Mouse (Mus musculus): ENCODE data around the gene Zfp114. TPM values are rescaled to one million over a fixed set of nuclear protein-coding genes. Genes with fewer than 3 reads are reported as not detected.

Gene Zfp114
- 3.9 and 5.1 TPM in 2 replicates for polyA plus RNA-seq (2016; fragmentation: Nextera tagmentation; extraction: Ambion mirVana)

DNA sequence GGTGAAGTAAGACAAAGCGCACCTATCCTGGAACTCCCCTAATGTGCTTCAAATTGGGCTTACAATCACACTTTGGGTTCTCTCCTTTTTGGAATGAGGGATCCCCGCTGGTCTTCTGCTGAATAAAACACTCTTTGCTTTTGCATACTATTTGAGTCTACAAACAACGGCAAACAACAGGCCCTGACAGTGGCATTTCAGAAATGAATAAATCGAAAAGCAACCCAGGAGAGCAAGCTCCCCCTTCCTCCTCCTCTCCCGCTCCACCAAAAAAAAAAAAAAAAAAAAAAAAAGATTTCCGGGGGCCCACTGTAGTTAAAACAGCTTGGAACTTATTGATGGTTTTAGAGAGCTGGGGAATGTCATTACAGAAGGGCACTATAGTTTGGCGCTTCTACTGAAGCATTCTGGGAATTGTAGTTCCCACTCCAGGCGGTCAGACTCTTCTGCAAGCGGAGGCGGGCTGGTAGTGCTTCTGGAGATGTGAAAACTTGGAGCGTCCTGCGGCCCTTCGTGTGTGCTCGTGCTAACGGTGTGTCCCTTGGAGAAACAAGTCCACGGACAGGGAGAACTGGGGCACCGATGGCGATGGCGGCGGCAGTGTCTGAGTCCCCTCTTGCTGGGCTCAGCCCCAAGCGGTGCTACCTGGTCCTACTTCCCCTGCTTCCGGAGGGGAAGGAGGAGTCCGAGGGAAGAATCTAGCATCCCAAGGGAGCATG, at the start of gene Zfp114:
TSS of gene Zfp114 (plus strand) at position 443 of the 719 bp plus-strand sequence.
- Histone ChIP-seq H3K4me1 (replicated peaks) (peaks cover 6% of the 10 kb centered on the region; the same call in 1 of the 2 replicates), H3K27me3 (ENCODE audit: insufficient read depth, poor library complexity, severe bottlenecking) (no peaks in the 10 kb centered on the region), H3K9me3 (0 out of 2 replicates have a peak, but pooled peaks cover 6% of the 10 kb centered on the region), H3K4me3 (peak within 1 kb of the TSS; percentile 62), H3K27ac (peak within 1 kb of the TSS; percentile 87), H3K36me3 (no peaks in the 10 kb centered on the region)
- 14% methylated on average over 23 of the region's 23 CpGs for WGBS
- peak; percentile 84 for DNase-seq (ENCODE audit: low spot score)

DNA sequence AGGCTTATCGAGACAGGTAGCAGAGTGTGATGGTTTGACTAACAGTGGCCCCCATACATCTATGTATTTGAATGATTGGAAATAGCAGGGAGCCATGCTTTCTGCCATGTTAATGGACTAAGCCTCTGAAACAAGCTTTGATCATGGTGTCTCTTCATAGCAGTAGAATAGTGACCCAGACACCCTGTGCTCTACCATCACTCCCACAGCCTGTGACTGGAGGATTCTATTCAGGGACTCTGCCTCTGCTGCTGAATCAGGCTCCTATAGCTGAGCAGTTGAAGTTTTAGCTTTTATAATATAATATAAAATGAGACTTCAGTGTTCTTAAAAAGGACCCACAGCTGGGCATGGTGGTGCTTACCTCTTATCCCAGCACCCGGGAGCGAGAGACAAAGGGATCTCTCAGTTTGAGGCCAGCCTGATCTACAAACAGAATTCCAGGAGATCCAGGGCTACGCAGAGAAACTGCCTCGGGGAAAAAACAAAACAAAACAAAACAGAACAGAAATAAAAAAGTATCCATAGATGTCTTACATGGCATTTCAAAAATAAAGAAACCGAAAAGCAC, 41.4 kb upstream of the Zfp114 start:
- 18% methylated on average over 6 of the region's 6 CpGs for WGBS
- peak overlapping the region; percentile 87 for H3K27ac ChIP-seq
- no peak for DNase-seq (ENCODE audit: low spot score)
- H3K27me3 ChIP-seq (ENCODE audit: insufficient read depth, poor library complexity, severe bottlenecking), result no peaks in the 10 kb centered on the region
- H3K9me3 ChIP-seq, result 0 out of 2 replicates have a peak, but pooled peaks cover 4% of the 10 kb centered on the region
- H3K4me1 ChIP-seq (replicated peaks), result peaks cover 13% of the 10 kb centered on the region
- peak overlapping the region; percentile 86 for H3K4me3 ChIP-seq
- H3K36me3 ChIP-seq, result peaks cover 28% of the 10 kb centered on the region

DNA sequence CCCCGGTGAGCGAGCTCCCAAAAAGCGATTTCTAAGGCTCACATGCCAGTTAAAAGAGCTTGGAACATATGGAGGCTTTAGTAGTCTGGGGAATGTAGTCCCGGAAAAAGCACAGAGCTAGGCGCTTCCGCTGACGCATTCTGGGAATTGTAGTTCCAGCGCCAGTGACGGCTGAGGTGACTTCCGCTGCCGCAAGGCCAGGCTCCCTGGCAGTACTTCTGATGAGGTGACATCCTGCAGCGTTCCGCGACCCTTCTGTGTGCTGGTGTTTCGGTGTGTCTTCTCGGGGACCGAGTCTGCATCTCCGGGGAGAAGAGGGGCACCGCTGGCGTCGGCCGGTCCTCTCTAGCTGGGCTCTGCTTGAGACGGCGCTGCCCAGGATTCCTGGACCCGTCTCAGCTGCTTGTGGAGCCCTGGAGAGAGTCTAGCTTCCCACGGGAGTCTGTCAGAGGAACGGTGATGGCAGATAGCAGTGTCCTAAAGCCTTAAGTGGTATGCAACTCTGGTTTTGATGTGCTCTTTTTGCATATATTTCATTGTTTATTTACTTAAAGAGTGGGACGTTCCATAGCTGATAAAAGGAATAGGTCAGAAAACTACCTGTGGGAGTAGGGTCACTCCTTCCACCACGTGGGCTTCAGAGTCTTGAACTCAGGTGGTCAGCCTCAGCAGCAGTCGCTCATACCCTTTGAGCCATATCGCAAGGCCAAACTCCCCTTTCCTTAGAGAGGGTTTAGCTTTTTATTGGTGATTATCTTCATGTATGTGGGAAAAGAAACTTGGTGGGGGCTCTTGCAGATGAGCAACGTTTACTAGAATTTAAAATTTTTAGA, 40.6 kb upstream of the Zfp114 start, which contains the start of gene Zfp235:
TSS of gene Zfp235 (plus strand) at position 174 of the 833 bp plus-strand sequence.
- DNase-seq (ENCODE audit: low spot score), result peak; percentile 87
- Histone ChIP-seq H3K27me3 (ENCODE audit: insufficient read depth, poor library complexity, severe bottlenecking) (no peaks in the 10 kb centered on the region), H3K4me1 (replicated peaks) (peaks cover 13% of the 10 kb centered on the region), H3K9me3 (0 out of 2 replicates have a peak, but pooled peaks cover 6% of the 10 kb centered on the region), H3K4me3 (peak within 1 kb of the TSS; percentile 86), H3K27ac (peak within 1 kb of the TSS; percentile 87), H3K36me3 (peaks cover 35% of the 10 kb centered on the region)
- 4% methylated on average over 32 of the region's 32 CpGs for WGBS

DNA sequence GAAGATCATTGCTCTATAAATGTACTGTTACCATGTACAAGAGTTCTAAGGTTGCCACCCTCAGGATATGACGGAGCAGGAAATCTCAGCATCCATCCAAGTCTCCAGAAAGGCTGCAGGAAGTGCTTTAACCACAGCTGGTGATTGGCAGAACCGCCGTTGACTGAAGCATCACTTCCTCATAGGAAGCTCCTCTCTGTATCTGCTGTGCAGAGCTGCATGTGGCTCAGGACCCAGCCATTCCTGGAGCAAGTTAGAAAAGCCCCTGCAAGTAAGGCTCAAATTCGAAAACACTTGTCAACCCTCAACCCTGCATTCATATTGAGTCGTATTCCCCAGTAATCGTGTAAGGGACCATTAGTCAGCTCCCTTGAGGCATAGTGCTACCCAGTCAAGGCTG, 32.3 kb upstream of the Zfp114 start:
- Histone ChIP-seq H3K9me3 (peaks cover 28% of the 10 kb centered on the region), H3K27ac (no peak overlapping the region), H3K4me3 (no peak overlapping the region), H3K4me1 (replicated peaks) (no peaks in the 10 kb centered on the region), H3K27me3 (ENCODE audit: insufficient read depth, poor library complexity, severe bottlenecking) (no peaks in the 10 kb centered on the region), H3K36me3 (peaks cover 51% of the 10 kb centered on the region)
- no peak for DNase-seq (ENCODE audit: low spot score)
- 91% methylated on average over 6 of the region's 6 CpGs for WGBS

DNA sequence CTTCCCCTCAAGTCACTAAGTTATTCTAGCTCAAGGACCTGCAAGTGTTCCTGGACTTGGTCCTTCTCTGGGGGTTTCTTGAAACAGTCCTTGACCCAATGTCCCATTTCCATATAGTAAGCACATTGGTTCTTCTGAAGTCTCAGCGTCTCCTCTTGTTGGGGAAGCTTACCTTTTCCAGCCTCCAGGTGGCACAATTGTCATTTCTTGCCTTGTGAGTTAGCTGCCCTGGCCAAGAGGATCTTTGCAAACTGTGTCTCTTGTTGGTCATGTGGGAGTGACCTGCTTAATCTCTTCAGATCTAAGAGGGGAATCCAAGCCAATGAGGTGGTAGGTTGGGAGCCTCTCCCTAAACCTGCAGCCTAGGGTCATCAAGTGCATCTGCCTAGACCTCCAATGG, 21.6 kb upstream of the Zfp114 start:
- H3K27ac ChIP-seq, result no peak overlapping the region
- 4% methylated on average over 1 of the region's 1 CpGs for WGBS
- H3K27me3 ChIP-seq (ENCODE audit: insufficient read depth, poor library complexity, severe bottlenecking), result no peaks in the 10 kb centered on the region
- peaks cover 12% of the 10 kb centered on the region for H3K9me3 ChIP-seq
- no peak overlapping the region for H3K4me3 ChIP-seq
- no peaks in the 10 kb centered on the region for H3K36me3 ChIP-seq
- H3K4me1 ChIP-seq (replicated peaks), result no peaks in the 10 kb centered on the region
- DNase-seq (ENCODE audit: low spot score), result no peak

DNA sequence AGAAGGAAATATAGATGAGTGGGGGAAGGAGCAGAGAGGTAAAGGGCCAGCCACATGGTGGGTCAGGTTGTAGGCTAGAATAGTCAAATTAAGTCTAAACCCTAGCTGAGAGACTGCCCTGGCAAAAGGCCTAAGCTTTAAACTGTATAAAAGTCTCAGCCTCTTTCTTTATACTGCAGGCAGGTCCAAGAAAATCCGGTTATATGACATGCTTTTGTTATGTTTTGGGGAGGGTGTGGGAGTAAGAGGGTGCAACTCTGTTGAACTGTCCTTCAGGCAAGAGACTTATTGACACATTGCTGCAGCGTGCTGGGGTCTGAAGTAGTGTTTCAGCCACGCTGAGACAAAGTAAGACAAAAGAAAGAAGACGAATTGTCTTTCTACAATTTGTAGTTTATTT, 2.7 kb upstream of the Zfp114 start:
- no peak overlapping the region for H3K27ac ChIP-seq
- 71% methylated on average over 4 of the region's 4 CpGs for WGBS
- no peak overlapping the region for H3K4me3 ChIP-seq
- no peaks in the 10 kb centered on the region for H3K27me3 ChIP-seq (ENCODE audit: insufficient read depth, poor library complexity, severe bottlenecking)
- no peaks in the 10 kb centered on the region for H3K36me3 ChIP-seq
- no peak for DNase-seq (ENCODE audit: low spot score)
- H3K9me3 ChIP-seq, result 0 out of 2 replicates have a peak, but pooled peaks cover 6% of the 10 kb centered on the region
- H3K4me1 ChIP-seq (replicated peaks), result peaks cover 6% of the 10 kb centered on the region; the same call in 1 of the 2 replicates

DNA sequence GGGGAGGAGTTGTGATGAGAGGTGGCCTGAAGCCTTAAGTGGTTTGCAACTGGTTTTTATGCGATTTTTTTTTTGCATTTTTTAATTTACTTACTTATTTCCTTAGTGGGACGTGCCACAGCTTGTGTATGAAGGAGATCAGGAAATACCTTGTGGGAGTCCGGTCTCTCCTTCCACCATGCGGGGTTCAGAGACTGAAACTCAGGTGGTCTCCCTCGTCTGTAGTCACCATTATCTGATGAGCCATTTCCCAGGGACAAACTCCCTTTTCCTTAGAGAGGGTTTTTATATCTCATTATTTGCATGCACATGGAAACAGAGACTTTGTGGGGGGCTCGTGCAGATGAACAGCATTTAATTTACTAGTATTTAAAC, 464 bp downstream of the Zfp114 start:
- H3K36me3 ChIP-seq, result no peaks in the 10 kb centered on the region
- H3K4me3 ChIP-seq, result peak overlapping the region; percentile 62
- WGBS, result 64% methylated on average over 6 of the region's 6 CpGs
- H3K4me1 ChIP-seq (replicated peaks), result peaks cover 6% of the 10 kb centered on the region; the same call in 1 of the 2 replicates
- H3K27me3 ChIP-seq (ENCODE audit: insufficient read depth, poor library complexity, severe bottlenecking), result no peaks in the 10 kb centered on the region
- no peak for DNase-seq (ENCODE audit: low spot score)
- H3K27ac ChIP-seq, result peak overlapping the region; percentile 87
- H3K9me3 ChIP-seq, result 0 out of 2 replicates have a peak, but pooled peaks cover 6% of the 10 kb centered on the region

DNA sequence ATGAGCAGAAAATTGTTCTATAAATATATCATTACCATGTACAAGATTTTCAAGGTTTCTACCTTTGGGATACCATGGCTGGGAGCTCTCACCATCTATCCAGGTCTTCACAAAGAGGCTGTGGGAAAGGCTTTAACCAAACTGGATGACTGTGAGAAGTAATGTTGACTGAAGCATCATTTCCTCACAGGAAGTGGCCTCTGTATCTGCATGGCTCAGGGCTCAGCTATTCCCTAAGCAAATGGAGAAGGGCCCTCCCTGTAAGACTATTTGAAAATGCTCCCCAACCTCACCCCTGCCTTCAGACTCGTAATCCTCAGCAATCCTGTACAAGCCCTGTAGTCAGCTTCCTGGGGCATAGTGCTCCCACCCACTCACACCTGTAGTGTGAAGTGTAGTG, 12.8 kb downstream of the Zfp114 start:
- Histone ChIP-seq H3K36me3 (no peaks in the 10 kb centered on the region), H3K9me3 (peaks cover 4% of the 10 kb centered on the region; the same call in 1 of the 2 replicates), H3K27me3 (ENCODE audit: insufficient read depth, poor library complexity, severe bottlenecking) (no peaks in the 10 kb centered on the region), H3K27ac (no peak overlapping the region), H3K4me3 (no peak overlapping the region), H3K4me1 (replicated peaks) (no peaks in the 10 kb centered on the region)
- WGBS, result 68% methylated on average over 1 of the region's 1 CpGs
- no peak for DNase-seq (ENCODE audit: low spot score)

DNA sequence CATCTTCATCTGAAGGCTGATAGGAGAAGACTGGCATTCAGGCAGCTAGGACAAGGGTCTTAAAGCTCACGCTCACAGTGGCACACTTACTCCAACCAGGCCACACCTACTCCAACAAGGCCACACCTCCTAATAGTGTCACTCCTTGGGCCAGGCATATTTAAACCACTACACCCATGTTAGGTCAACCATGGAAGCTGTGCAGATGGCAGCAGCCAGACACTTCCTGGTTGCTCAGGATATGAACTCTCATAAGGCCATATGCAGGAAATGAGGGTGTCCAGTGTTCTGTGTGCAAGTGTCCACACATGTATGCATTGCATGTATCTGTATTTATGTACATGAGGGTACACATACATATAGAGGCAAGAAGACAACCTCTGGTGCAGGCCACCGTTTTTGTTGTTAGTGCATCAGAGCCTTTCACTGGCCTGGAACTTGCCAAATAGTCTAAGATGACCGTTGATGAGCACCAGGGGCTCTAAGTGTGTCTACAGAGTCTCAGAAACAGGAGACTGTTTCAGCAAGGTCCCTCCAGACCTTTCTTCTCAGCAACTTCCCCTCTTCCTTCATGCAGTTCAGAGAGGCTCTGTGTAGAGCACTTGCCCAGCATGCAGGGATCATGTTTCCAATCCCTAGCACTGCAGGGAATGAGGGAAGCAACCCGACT, 14.2 kb downstream of the Zfp114 start:
- H3K27me3 ChIP-seq (ENCODE audit: insufficient read depth, poor library complexity, severe bottlenecking), result no peaks in the 10 kb centered on the region
- H3K36me3 ChIP-seq, result peaks cover 12% of the 10 kb centered on the region
- WGBS, result 66% methylated on average over 4 of the region's 4 CpGs
- H3K27ac ChIP-seq, result no peak overlapping the region
- no peak overlapping the region for H3K4me3 ChIP-seq
- DNase-seq (ENCODE audit: low spot score), result no peak
- H3K4me1 ChIP-seq (replicated peaks), result no peaks in the 10 kb centered on the region
- H3K9me3 ChIP-seq, result peaks cover 12% of the 10 kb centered on the region

DNA sequence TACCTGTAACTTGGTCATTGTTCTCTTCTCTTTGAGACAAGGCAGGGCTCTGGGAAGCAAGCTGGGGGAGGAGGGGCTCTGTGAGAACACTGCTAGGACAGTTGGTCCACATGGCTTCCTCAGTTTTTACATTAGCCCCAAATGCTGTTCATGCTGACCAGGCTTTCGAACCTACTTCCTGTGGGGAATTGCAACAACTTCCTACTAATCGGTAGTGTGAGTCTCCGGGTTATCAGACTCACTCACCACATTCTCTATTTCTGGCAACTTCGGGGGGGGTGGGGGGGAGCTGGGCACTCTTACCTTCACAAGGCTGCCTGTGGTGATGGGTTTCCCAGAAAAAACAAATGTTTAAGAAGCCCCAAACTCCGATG, 14.7 kb downstream of the Zfp114 start:
- Histone ChIP-seq H3K27ac (no peak overlapping the region), H3K4me1 (replicated peaks) (no peaks in the 10 kb centered on the region), H3K9me3 (peaks cover 17% of the 10 kb centered on the region), H3K36me3 (peaks cover 17% of the 10 kb centered on the region), H3K4me3 (no peak overlapping the region), H3K27me3 (ENCODE audit: insufficient read depth, poor library complexity, severe bottlenecking) (no peaks in the 10 kb centered on the region)
- no peak for DNase-seq (ENCODE audit: low spot score)
- 77% methylated on average over 5 of the region's 5 CpGs for WGBS

DNA sequence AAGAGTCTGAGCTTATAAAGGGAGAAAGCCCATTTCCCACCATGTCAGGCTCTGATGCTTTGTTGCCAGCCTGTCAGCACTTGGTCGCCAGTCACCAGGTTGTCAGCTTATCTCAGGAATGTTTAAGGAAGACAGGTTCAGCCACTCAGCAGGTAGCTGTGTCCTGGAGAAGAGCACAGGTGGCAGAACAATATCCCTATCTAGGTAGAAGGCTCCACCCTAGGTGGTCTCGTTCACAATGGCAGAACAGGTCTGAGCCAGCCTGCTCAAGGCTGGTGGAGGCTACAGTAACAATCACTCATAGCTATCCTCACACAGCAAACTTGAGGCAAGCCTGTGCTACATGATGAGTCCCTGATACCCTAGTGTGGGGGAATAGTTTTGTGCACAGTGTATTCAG, 16.5 kb downstream of the Zfp114 start:
- H3K9me3 ChIP-seq, result peaks cover 24% of the 10 kb centered on the region
- H3K36me3 ChIP-seq, result peaks cover 30% of the 10 kb centered on the region
- no peak overlapping the region for H3K4me3 ChIP-seq
- H3K27ac ChIP-seq, result no peak overlapping the region
- no peak for DNase-seq (ENCODE audit: low spot score)
- no peaks in the 10 kb centered on the region for H3K4me1 ChIP-seq (replicated peaks)
- WGBS, result 83% methylated on average over 2 of the region's 2 CpGs
- no peaks in the 10 kb centered on the region for H3K27me3 ChIP-seq (ENCODE audit: insufficient read depth, poor library complexity, severe bottlenecking)

DNA sequence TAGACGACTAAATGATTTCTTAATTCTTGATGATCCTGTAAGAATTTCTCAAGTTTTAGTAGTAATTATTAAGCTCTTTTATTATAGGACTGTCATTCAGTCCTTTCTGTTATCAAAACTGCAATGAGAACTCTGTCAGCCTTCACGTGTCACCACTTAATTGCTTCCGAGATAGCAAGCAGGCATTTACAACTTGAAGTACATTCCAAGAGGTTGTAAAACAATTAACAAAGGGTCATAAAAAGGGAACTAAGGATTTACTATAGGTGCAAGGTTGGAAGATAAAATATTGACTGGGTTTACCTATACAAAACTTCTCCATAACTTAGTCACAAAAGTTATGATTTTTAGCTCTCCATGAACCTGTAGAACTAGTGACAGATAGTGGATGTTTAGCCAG, 18.3 kb downstream of the Zfp114 start:
- H3K27ac ChIP-seq, result no peak overlapping the region
- no peak overlapping the region for H3K4me3 ChIP-seq
- no peak for DNase-seq (ENCODE audit: low spot score)
- H3K4me1 ChIP-seq (replicated peaks), result no peaks in the 10 kb centered on the region
- H3K27me3 ChIP-seq (ENCODE audit: insufficient read depth, poor library complexity, severe bottlenecking), result no peaks in the 10 kb centered on the region
- H3K9me3 ChIP-seq, result peaks cover 32% of the 10 kb centered on the region
- WGBS, result 96% methylated on average over 3 of the region's 3 CpGs
- peaks cover 46% of the 10 kb centered on the region for H3K36me3 ChIP-seq
